Mouse (Mus musculus): ENCODE results near the gene Ccdc149. TPM values are rescaled to one million over a fixed set of nuclear protein-coding genes. Genes with fewer than 3 reads are reported as not detected.

Gene Ccdc149
- polyA plus RNA-seq, 1 experiment from 2014 or later = 15.0 TPM

DNA sequence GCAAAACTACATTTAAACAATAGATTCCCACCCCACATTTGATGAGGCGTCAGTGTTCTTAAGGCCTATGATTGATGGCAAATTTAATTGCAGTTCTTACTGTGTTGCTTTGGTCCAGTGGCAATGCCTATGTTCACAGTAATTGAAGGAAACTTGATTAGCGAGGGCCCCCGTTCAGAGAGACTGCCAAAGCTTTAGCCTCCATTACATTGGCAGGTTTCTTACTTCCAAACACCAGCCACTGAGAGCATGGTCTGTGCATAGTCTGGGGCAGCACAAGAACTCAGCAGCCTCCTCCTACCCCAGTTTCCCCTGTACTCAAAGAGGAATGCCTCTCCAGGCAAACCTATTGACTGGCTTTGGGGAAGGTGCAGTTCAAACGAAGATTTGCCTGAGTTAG, 42.7 kb downstream of the Ccdc149 start:
- no peak overlapping the region for H3K4me2 ChIP-seq (ENCODE audit: low read length)
- WGBS = 37% methylated on average over 4 of the region's 4 CpGs
- no peak for ATAC-seq
- no peaks in the 10 kb centered on the region for H3K36me3 ChIP-seq (ENCODE audit: control insufficient read depth, insufficient read depth, low read length)
- H3K4me3 ChIP-seq (ENCODE audit: low read length) = no peak overlapping the region
- no peak overlapping the region for H3K9ac ChIP-seq (ENCODE audit: low read depth, low read length)
- no peaks in the 10 kb centered on the region; the same call in 1 of the 2 replicates for H3K4me1 ChIP-seq (ENCODE audit: control insufficient read depth, insufficient read depth, low read depth, low read length)
- H3K27ac ChIP-seq (ENCODE audit: low read depth, low read length) = no peak overlapping the region
- no peaks in the 10 kb centered on the region for H3K27me3 ChIP-seq (replicated peaks; ENCODE audit: control insufficient read depth, insufficient read depth, low read length)
- no peaks in the 10 kb centered on the region for H3K9me3 ChIP-seq (ENCODE audit: control insufficient read depth, low read length)

DNA sequence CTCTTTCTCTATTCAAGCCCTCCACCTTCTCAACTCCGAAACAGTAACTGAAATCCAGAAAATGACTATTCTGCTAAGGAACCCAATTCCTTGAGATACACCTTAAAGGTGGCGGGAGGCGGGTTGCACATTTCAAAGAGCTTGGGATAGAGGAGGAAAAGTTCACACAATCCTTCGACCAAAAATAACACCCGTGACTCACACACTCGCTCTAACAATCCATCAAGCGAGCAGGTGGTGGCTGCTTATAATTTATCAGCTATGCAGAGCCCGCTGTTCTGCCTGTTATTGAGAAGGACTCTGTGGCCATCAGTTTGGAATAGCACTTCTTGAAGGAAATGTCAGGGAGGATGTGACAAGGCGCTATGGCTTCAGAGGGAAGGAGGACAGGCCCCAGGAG, 45.5 kb downstream of the Ccdc149 start:
- H3K27ac ChIP-seq (ENCODE audit: low read depth, low read length) = no peak overlapping the region
- H3K9ac ChIP-seq (ENCODE audit: low read depth, low read length) = no peak overlapping the region
- H3K4me3 ChIP-seq (ENCODE audit: low read length) = no peak overlapping the region
- 89% methylated on average over 9 of the region's 9 CpGs for WGBS
- no peak for ATAC-seq
- no peak overlapping the region for H3K4me2 ChIP-seq (ENCODE audit: low read length)
- H3K27me3 ChIP-seq (replicated peaks; ENCODE audit: control insufficient read depth, insufficient read depth, low read length) = no peaks in the 10 kb centered on the region
- H3K9me3 ChIP-seq (ENCODE audit: control insufficient read depth, low read length) = no peaks in the 10 kb centered on the region
- H3K4me1 ChIP-seq (ENCODE audit: control insufficient read depth, insufficient read depth, low read depth, low read length) = no peaks in the 10 kb centered on the region; the same call in 1 of the 2 replicates
- no peaks in the 10 kb centered on the region for H3K36me3 ChIP-seq (ENCODE audit: control insufficient read depth, insufficient read depth, low read length)

DNA sequence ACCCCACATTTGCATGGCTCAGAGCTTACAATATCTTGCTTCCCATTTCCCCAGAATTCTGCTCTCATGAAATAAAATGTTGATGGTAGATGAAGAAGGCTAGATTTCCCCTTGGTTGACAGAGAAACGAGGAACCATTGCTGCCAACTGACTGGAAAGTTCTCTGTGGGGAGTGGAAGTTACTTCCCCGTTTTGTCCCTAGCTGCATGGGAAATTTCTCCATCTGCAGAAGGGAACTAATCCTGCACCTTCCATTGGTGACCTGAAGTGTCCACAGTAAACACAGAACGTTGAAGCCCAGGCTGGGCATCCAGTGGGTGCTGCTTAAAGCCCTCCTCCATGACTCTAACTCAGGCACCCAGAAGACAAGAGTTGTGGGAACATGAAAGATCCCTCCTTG, 47.4 kb downstream of the Ccdc149 start:
- Histone ChIP-seq H3K27me3 (replicated peaks; ENCODE audit: control insufficient read depth, insufficient read depth, low read length) (no peaks in the 10 kb centered on the region), H3K9me3 (ENCODE audit: control insufficient read depth, low read length) (no peaks in the 10 kb centered on the region), H3K4me1 (ENCODE audit: control insufficient read depth, insufficient read depth, low read depth, low read length) (no peaks in the 10 kb centered on the region), H3K36me3 (ENCODE audit: control insufficient read depth, insufficient read depth, low read length) (no peaks in the 10 kb centered on the region), H3K4me2 (ENCODE audit: low read length) (no peak overlapping the region), H3K9ac (ENCODE audit: low read depth, low read length) (no peak overlapping the region), H3K4me3 (ENCODE audit: low read length) (no peak overlapping the region), H3K27ac (ENCODE audit: low read depth, low read length) (no peak overlapping the region)
- no peak for ATAC-seq
- WGBS = 69% methylated on average over 3 of the region's 3 CpGs

DNA sequence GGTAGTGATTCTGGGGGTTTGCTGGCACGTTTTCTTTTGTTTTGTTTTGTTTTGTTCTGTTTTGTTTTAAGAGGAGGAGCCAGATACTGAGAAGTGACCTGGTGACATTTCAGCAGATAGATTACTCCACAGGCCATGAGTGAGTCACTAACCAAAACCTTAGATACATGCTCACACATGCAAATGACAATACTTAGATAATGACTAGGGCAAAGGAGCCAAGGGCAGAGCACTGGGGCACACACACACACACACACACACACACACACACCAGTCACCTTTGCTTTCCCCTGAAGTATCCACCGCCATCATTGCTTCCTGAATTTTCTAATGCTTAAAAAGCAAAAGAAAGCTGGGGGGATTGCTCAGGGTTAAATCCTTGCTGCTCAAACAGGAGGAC, 54.8 kb downstream of the Ccdc149 start:
- Histone ChIP-seq H3K4me2 (ENCODE audit: low read length) (no peak overlapping the region), H3K9me3 (ENCODE audit: control insufficient read depth, low read length) (no peaks in the 10 kb centered on the region), H3K4me3 (ENCODE audit: low read length) (no peak overlapping the region), H3K9ac (ENCODE audit: low read depth, low read length) (no peak overlapping the region), H3K36me3 (ENCODE audit: control insufficient read depth, insufficient read depth, low read length) (no peaks in the 10 kb centered on the region), H3K27me3 (replicated peaks; ENCODE audit: control insufficient read depth, insufficient read depth, low read length) (no peaks in the 10 kb centered on the region), H3K4me1 (ENCODE audit: control insufficient read depth, insufficient read depth, low read depth, low read length) (no peaks in the 10 kb centered on the region; the same call in 1 of the 2 replicates), H3K27ac (ENCODE audit: low read depth, low read length) (no peak overlapping the region)
- no peak for ATAC-seq
- 59% methylated on average over 2 of the region's 2 CpGs for WGBS

DNA sequence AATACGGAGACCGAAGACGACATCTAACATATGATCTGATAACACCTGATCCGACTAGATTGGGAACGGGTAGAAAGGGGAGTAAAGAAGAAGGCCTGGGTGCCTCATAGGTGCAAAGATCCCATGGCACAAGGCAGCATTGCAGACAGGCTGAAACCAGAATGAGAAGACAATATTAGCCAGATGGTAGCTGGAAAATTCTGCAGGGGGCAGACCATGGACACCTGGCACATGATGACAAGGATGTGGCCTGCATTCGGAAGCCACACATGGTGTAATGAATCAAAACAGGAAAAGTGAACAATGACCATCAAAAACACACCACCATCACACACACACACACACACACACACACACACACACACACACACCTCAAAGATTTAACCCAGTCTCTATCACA, 55.4 kb downstream of the Ccdc149 start:
- no peaks in the 10 kb centered on the region for H3K36me3 ChIP-seq (ENCODE audit: control insufficient read depth, insufficient read depth, low read length)
- 85% methylated on average over 6 of the region's 6 CpGs for WGBS
- H3K9ac ChIP-seq (ENCODE audit: low read depth, low read length) = no peak overlapping the region
- H3K27ac ChIP-seq (ENCODE audit: low read depth, low read length) = no peak overlapping the region
- no peak for ATAC-seq
- no peak overlapping the region for H3K4me2 ChIP-seq (ENCODE audit: low read length)
- H3K4me1 ChIP-seq (ENCODE audit: control insufficient read depth, insufficient read depth, low read depth, low read length) = no peaks in the 10 kb centered on the region; the same call in 1 of the 2 replicates
- no peaks in the 10 kb centered on the region for H3K9me3 ChIP-seq (ENCODE audit: control insufficient read depth, low read length)
- H3K27me3 ChIP-seq (replicated peaks; ENCODE audit: control insufficient read depth, insufficient read depth, low read length) = no peaks in the 10 kb centered on the region
- no peak overlapping the region for H3K4me3 ChIP-seq (ENCODE audit: low read length)

DNA sequence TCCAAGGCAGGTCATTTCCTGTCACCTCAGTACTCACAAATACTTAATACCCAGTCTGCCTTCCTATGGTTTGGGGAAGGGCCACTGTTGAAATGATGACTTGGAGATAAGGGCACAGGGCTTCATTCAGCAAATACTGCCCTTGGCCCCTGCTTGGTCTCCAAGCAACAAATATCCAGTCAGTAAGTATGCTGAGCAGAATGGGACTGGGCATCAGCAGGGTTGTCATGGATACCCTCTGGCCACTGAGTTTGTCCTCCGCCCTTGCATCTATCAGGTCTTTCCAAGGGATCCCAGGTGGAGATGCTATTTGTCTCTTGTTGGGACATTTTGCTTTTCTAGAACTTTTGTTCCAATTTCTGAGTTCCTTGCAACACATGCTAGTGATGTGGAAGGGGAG, 56.1 kb downstream of the Ccdc149 start:
- no peaks in the 10 kb centered on the region for H3K36me3 ChIP-seq (ENCODE audit: control insufficient read depth, insufficient read depth, low read length)
- H3K4me2 ChIP-seq (ENCODE audit: low read length) = no peak overlapping the region
- H3K27me3 ChIP-seq (replicated peaks; ENCODE audit: control insufficient read depth, insufficient read depth, low read length) = no peaks in the 10 kb centered on the region
- H3K27ac ChIP-seq (ENCODE audit: low read depth, low read length) = no peak overlapping the region
- no peak overlapping the region for H3K9ac ChIP-seq (ENCODE audit: low read depth, low read length)
- no peak overlapping the region for H3K4me3 ChIP-seq (ENCODE audit: low read length)
- peak; percentile 66 for ATAC-seq
- H3K9me3 ChIP-seq (ENCODE audit: control insufficient read depth, low read length) = no peaks in the 10 kb centered on the region
- WGBS = 43% methylated on average over 1 of the region's 1 CpGs
- H3K4me1 ChIP-seq (ENCODE audit: control insufficient read depth, insufficient read depth, low read depth, low read length) = no peaks in the 10 kb centered on the region; the same call in 1 of the 2 replicates

DNA sequence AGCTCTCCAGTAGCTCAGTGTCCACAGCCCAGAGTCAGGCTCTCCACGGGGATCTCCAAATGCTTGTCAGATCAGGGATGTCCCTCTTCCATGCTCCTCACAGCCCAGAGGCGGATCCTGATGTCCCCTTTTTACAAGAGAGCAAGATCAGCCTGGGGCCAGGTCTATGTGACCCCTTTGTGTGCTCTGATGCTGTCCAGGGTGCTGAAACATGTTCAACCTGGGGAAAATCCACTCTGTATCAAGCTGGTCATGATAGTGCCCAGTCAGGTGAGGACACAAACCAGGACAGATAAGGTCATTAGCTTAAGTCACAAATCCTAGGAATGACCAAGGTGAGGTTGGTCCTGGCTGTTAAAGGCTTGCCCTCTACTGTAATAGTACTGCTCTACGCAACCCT, 59.8 kb downstream of the Ccdc149 start:
- no peak overlapping the region for H3K9ac ChIP-seq (ENCODE audit: low read depth, low read length)
- H3K4me1 ChIP-seq (ENCODE audit: control insufficient read depth, insufficient read depth, low read depth, low read length) = no peaks in the 10 kb centered on the region; the same call in none of the 2 replicates
- no peaks in the 10 kb centered on the region for H3K9me3 ChIP-seq (ENCODE audit: control insufficient read depth, low read length)
- 74% methylated on average over 3 of the region's 3 CpGs for WGBS
- no peak for ATAC-seq
- H3K4me2 ChIP-seq (ENCODE audit: low read length) = no peak overlapping the region
- H3K27ac ChIP-seq (ENCODE audit: low read depth, low read length) = no peak overlapping the region
- no peak overlapping the region for H3K4me3 ChIP-seq (ENCODE audit: low read length)
- no peaks in the 10 kb centered on the region for H3K36me3 ChIP-seq (ENCODE audit: control insufficient read depth, insufficient read depth, low read length)
- no peaks in the 10 kb centered on the region for H3K27me3 ChIP-seq (replicated peaks; ENCODE audit: control insufficient read depth, insufficient read depth, low read length)

DNA sequence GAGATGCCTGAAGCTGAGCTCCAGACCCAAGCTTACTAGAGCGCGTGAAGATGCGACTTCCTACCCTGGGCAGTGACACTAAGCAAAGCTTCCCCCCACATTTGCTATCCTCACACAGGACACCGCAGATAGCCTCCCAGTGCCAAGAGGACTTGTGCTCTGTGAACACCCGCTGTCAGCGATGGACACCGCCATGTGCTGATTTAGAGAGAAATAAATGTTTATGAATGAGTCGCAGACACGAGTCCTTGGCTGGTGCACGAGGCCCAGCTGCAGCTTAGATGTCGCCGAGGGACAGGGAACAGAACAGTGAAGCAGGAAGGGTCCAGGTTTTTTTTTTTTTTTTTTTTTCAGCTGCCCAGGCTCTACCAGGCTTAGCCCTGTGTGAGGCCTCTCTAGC, 61.1 kb downstream of the Ccdc149 start:
- WGBS = 72% methylated on average over 12 of the region's 12 CpGs
- Histone ChIP-seq H3K9ac (ENCODE audit: low read depth, low read length) (no peak overlapping the region), H3K27ac (ENCODE audit: low read depth, low read length) (no peak overlapping the region), H3K9me3 (ENCODE audit: control insufficient read depth, low read length) (no peaks in the 10 kb centered on the region), H3K4me1 (ENCODE audit: control insufficient read depth, insufficient read depth, low read depth, low read length) (no peaks in the 10 kb centered on the region; the same call in 1 of the 2 replicates), H3K4me3 (ENCODE audit: low read length) (no peak overlapping the region), H3K36me3 (ENCODE audit: control insufficient read depth, insufficient read depth, low read length) (no peaks in the 10 kb centered on the region), H3K27me3 (replicated peaks; ENCODE audit: control insufficient read depth, insufficient read depth, low read length) (no peaks in the 10 kb centered on the region), H3K4me2 (ENCODE audit: low read length) (no peak overlapping the region)
- ATAC-seq = no peak

DNA sequence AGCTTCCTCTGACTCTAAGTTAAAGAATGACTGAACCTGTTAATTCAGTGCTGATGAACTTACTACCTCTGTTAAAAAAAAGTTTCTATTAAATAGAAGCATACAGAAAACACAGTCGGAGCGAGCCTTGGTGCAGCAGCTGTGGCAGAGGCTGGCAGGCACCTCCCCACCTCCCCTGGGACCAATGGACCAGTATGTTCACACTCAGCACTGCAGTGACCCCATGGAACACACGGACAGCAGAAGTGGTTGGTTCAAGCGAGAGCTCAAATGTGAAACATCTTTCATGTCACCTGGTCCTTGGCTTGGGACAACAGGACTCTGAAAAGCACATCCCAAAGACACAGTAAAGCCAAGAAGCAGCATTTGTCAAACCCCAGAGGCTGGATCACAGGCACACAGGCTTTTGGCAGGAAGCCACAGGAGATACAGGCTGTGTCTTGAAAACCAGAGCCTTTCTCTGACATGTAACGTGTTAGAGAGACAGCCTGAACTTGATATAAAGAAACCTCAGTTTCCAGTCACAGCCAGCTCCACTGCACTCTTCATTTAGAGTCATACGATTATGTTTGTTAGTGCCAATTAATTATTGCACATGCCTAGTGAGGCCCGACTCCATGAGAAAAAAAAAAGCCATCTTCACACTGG, 62.5 kb downstream of the Ccdc149 start:
- ATAC-seq = 0 out of 2 replicates have a peak, but pooled peaks have one; percentile 46
- H3K9me3 ChIP-seq (ENCODE audit: control insufficient read depth, low read length) = no peaks in the 10 kb centered on the region
- H3K4me2 ChIP-seq (ENCODE audit: low read length) = no peak overlapping the region
- H3K27me3 ChIP-seq (replicated peaks; ENCODE audit: control insufficient read depth, insufficient read depth, low read length) = no peaks in the 10 kb centered on the region
- WGBS = 43% methylated on average over 7 of the region's 7 CpGs
- no peak overlapping the region for H3K27ac ChIP-seq (ENCODE audit: low read depth, low read length)
- no peaks in the 10 kb centered on the region; the same call in 1 of the 2 replicates for H3K4me1 ChIP-seq (ENCODE audit: control insufficient read depth, insufficient read depth, low read depth, low read length)
- H3K36me3 ChIP-seq (ENCODE audit: control insufficient read depth, insufficient read depth, low read length) = no peaks in the 10 kb centered on the region
- no peak overlapping the region for H3K4me3 ChIP-seq (ENCODE audit: low read length)
- H3K9ac ChIP-seq (ENCODE audit: low read depth, low read length) = no peak overlapping the region

Data from hindbrain, embryonic 16.5 days (tissue).